Mouse (Mus musculus) yolk sac, embryonic 10.5 days (tissue): Measurements from ENCODE around the gene Inca1.

Experiments used
- DNase-seq: peaks from one replicate; pipeline ENCODE4 v3.0.0-alpha.2; 2017; ENCODE audit warnings: low spot score

Inca1 gene

DNA sequence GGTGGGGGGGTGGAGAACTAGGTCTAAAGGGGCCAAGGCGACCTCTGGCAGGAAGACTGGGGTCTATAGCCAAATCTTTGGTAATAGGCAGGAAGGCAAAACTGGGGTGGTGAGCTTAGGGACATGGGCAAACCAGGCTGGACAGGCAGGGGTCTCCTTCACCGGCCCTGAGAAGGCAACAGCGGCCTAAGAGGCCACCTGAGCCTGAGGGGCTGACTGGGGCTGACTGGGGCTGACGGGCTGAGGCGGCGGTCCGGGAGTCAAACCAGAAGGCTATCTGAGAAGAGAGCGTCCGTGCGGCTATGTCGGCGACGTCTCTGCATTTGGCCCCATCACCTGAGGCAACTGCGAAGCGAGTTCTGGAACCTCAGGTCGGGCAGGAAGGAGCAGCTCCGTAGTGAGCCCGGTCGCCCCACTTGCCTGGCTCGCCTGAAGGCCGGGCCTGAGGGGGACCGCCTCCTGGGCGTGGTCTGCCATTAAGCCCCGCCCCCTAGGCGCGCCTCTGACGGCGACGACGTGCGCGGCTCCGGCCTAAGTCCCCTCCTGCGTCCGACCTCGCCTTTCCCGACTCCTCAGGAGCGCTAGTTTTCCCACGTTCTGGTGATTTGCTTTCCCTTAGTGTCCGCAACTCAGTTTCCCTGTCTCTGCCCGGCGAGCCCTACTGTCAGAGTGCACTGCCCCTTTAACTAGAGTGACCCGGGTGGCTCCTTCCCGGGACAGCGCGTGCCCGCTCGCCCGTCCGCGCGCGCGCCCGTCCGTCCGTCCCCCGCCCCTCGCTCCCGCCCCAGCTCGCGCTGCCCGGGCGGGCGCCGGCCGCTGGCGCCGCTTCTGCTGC, at the start of gene Inca1, which contains the start of gene Kif1c:
TSS of gene Inca1 (minus strand) at position 434 of the 835 bp plus-strand sequence.
TSS of gene Kif1c (plus strand) at position 827 of the 835 bp plus-strand sequence.
- DNase-seq, result peak; percentile 93

- no peak for DNase-seq
These were observed 48.1 kb upstream of the Inca1 start for GRCm38 (mm10) chr11:70747876-70748545.

DNA sequence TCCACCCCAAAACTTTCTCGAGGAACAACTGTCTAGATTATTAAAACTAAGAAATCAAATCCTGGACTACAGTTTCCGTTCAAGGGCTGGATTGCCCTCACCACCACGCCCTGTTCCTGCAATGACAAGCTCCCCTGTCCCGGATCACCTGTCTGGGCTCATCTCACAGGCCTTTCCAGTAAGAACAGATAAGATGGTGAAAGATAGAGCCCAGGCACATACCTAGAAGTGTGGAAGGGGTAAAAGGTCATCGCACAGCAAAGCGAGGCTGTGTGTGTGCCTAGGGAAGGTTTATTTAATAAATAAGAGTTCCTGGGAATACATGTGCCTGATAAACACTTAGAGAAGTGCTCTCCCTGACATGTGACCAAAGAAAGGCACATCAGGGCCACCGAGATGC, 45.7 kb upstream of the Inca1 start:
- peak; percentile 67 for DNase-seq

DNA sequence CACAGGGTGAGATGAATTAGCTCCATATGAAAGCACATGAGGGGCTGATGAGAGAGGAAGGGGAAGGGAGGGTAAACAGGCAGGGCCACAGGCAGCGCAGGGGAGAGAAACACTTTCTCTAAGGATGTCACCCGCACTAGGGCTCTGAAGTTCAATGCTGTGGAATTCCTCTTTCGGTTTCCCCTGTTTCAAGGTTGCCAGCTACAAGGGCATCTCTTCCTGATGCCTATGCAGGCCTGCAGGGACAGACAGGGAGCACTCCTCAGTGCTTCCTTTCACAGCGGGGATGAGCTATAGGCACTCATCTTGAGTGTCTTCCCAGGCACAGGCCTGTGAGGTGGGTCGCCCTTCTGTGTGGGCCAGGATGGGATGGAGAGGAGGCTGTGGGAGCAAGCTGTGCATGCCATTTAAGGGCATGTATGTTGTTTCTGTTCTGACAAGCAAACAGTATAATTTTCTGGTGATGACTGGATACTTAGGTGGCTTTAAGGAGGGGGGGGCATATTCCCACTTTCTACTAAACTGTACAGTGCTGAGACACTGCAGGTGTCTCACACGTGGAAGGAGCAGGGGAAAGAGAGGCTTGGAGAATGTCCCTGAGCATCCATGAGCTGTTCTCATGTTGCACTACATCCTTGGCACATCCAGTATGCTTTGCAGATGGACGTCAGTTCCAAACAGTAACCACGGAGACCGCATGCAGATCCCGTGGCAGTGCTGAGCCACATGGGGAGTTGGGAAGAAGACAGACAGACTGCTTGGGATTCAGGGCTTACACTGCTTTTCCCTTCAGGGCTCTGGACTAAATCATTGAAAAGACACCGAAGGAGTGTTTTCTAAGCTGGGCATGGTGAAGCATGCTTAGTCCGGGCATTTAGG, 42.9 kb upstream of the Inca1 start:
- DNase-seq, result no peak

GRCm38 (mm10) chr11:70742117-70742516, 42.2 kb upstream of the Inca1 start:
- DNase-seq, result no peak

DNA sequence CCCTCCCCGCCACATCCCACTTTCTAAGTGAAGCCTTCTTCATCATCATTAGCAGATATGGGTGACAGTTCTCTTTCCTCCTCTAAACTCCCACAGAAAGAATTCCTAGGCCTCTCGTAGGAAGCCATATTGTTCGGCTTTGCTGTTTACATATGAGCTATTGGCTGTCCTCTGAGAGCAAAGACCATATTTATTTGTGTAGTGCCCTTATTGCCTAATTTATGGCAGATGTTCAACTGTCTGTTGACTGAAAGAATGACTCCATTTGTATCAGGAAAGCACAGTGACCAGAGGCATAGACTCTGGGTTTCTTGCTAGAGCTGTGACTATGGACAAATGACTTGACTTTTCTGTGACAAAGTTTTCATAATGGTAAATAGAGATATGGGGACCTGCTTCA, 41.6 kb upstream of the Inca1 start:
- DNase-seq, result no peak

DNA sequence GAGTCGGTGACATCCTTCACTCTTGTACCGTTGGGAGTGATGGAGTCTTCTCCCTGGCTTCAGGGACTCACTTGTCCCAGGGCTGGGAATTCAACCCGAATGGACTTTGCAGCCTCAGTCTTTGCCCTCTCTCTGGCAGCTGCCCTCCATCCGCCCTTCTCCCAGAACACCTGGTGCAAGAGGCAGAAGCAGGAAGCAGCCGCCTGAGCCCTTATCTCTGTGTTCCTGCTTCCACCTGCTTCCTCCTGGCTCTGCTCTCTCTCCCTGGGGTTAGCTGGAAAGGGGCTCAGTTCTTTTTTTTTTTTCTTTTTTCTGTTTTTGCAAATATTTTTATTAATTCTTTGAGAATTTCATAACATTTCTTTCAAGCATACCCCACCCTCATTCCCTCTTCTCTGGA, 37.8 kb upstream of the Inca1 start:
- DNase-seq, result peak; percentile 44

GRCm38 (mm10) chr11:70733256-70733655, 33.3 kb upstream of the Inca1 start:
- peak; percentile 45 for DNase-seq

GRCm38 (mm10) chr11:70731178-70731577, 31.2 kb upstream of the Inca1 start:
- DNase-seq, result no peak

DNA sequence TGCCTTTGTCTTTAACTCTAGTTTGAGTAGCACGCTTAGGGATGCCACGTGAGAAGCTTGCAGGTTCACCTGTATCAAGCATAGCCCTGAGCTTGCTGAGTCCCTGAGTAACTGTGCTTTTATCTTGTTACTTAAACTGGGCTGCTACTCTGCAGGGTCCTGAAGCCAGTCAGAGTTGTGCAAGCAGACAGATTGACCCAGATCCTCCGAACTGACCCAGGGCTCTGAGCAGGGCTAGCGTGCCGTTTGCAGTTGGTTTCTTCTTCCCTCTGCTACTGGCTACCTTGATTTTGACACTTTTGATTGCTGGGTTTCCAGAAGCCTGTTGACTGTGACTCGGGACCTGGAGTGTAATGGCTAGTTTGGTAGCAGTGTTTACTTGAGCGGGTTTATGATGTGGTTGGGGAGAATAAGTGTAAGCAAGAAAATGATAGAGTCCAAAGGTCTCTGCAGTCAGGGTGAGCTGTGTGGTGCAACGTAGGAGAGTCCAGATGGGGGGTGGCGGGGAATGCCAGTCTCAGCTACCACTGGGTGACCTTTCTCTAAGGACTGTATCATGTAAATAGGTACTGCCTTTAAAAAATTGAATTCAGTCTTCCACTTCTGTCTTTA, 30.6 kb upstream of the Inca1 start:
- peak; percentile 24 for DNase-seq

DNA sequence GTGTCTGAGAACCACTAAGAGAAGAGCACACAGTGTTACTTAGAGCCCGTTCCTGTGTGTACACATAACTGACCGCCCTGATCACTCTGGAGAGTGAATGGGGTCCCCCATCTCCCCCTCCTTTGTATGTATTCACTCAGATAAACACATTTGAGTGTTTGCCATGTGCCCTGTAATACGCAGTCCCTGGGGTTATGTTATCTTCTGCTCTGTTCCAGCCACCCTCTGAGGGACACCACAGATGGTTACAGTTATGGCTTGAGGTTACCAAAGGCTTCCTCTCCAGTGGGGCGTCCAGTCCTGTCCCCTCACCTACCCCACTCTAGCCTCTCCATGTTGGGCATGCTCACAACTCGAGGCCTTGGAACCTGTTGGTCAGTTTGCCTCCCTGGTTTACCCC, 27.4 kb upstream of the Inca1 start:
- no peak for DNase-seq

GRCm38 (mm10) chr11:70726585-70726984, 26.6 kb upstream of the Inca1 start:
- no peak for DNase-seq

- no peak for DNase-seq
These were observed 24.8 kb upstream of the Inca1 start for GRCm38 (mm10) chr11:70724706-70725105.

GRCm38 (mm10) chr11:70721072-70721471, 21.1 kb upstream of the Inca1 start:
- no peak for DNase-seq

- DNase-seq, result no peak
These were observed 20.6 kb upstream of the Inca1 start for GRCm38 (mm10) chr11:70720567-70720966.

GRCm38 (mm10) chr11:70718481-70718880, 18.5 kb upstream of the Inca1 start:
- DNase-seq, result no peak

DNA sequence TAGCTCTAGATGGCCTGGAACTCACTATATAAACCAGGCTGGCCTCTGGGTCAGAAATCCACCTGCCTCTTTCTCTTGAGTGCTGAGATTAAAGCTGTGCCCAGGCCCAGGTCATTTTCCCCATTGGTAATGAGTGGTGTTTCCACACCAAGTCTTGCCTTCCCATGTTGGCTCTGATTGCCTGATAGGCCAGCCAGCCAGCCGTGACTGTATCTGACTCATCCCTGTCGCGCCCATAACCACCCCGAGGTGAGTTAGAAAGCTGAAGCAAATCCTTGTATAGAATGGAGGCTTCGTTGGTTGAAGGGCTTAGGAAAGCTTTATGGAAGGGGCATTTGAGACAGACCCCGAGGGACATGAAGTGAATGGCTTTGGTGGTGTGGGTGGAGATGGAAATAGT, 15.9 kb upstream of the Inca1 start:
- DNase-seq, result no peak

GRCm38 (mm10) chr11:70713222-70713621, 13.3 kb upstream of the Inca1 start:
- no peak for DNase-seq

GRCm38 (mm10) chr11:70711026-70711425, 11.1 kb upstream of the Inca1 start:
- DNase-seq, result no peak

DNA sequence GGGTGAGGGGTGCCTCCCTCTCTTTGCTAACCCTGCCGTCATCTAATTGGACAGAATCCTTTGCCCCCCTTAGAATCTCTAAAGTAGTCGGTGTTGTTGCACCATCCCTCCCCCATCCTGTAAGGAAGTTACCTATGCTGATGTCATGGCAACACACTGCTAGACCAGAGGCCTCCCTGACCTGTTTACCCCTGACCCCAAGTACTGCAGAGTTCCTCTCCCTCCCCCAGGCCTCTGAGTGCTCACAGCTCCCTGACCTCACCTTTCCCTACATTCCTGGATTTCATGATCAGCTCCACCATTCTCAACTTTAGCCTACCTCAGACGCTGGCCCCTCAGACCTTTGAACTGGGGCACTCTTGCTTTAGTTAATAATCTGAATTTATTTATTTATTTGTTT, 6.2 kb upstream of the Inca1 start:
- DNase-seq, result peak; percentile 60

GRCm38 (mm10) chr11:70702781-70703180, 2.8 kb upstream of the Inca1 start:
- DNase-seq, result no peak
